Mouse (Mus musculus) heart, embryonic 16.5 days (tissue): ENCODE results near the gene Hpdl. TPM values are rescaled to one million over a fixed set of nuclear protein-coding genes. Genes with fewer than 3 reads are reported as not detected.

Experiments
- ATAC-seq: fragments of 200-750 bp; cut with Nextera tagmentation; replicated peaks from 2 replicates; pipeline ENCODE4 v1.8.0; 2017; ENCODE audit warnings: moderate number of reproducible peaks; ENCODE audit not compliant: insufficient read depth, low FRiP score; ENCODE audit errors: extremely low read depth
- H3K27ac ChIP-seq: fragments of 300-500 bp; sonication (generic); 2 replicates; pipeline ENCODE4 v1.5.1; 2014; ENCODE audit warnings: mild to moderate bottlenecking, low read length, control low read depth, moderate library complexity
- H3K27me3 ChIP-seq: fragments of 300-500 bp; sonication (generic); 2 replicates; pipeline ENCODE4 v1.6.1; 2014; ENCODE audit warnings: low read length, mixed read lengths; ENCODE audit not compliant: control insufficient read depth, insufficient read depth
- H3K36me3 ChIP-seq: fragments of 300-500 bp; sonication (generic); 2 replicates; pipeline ENCODE4 v1.6.1; 2014; ENCODE audit not compliant: control insufficient read depth, insufficient read depth
- H3K4me1 ChIP-seq: fragments of 300-500 bp; sonication (generic); 2 replicates; pipeline ENCODE4 v1.6.1; 2014; ENCODE audit warnings: low read length, mixed read lengths; ENCODE audit not compliant: control insufficient read depth, insufficient read depth
- H3K4me2 ChIP-seq: fragments of 300-500 bp; sonication (generic); 2 replicates; pipeline ENCODE4 v1.6.1; 2014; ENCODE audit warnings: low read depth, mild to moderate bottlenecking, control low read depth, low read length
- H3K4me3 ChIP-seq: fragments of 300-500 bp; sonication (generic); 2 replicates; pipeline ENCODE4 v1.5.1; 2014; ENCODE audit warnings: mild to moderate bottlenecking, control low read depth, low read length
- H3K9ac ChIP-seq: fragments of 300-500 bp; sonication (generic); 2 replicates; pipeline ENCODE4 v1.6.1; 2014; ENCODE audit warnings: low read length, control low read depth
- H3K9me3 ChIP-seq: fragments of 300-500 bp; sonication (generic); replicated peaks from 2 replicates; pipeline ENCODE4 v1.6.1; 2016; ENCODE audit warnings: low read length; ENCODE audit not compliant: control insufficient read depth
- WGBS: fragments of 180-500 bp; shearing (Covaris S2); extraction: QIAGEN DNeasy Blood & Tissue Kit; methylation state at CpG from one replicate; pipeline ENCODE4 v1.1.7; 2014; 5-methylcytosine and 5-hydroxymethylcytosine counted together
- polyA plus RNA-seq: library from polyadenylated mRNA; unstranded; fragments of >200 nt; fragmentation: Nextera tagmentation; extraction: Ambion mirVana; gene quantifications from 2 replicates; pipeline ENCODE4 v1.2.1, GENCODE M21; 2015

Hpdl gene
- polyA plus RNA-seq, 1 experiment from 2014 or later, result 0.95 TPM

- Histone ChIP-seq H3K27me3 (no peaks in the 10 kb centered on the region), H3K4me1 (peaks cover 4% of the 10 kb centered on the region; the same call in 1 of the 2 replicates), H3K4me3 (no peak overlapping the region), H3K4me2 (no peak overlapping the region), H3K27ac (no peak overlapping the region), H3K9me3 (peaks cover 4% of the 10 kb centered on the region; the same call in 1 of the 2 replicates), H3K36me3 (no peaks in the 10 kb centered on the region), H3K9ac (no peak overlapping the region)
- ATAC-seq, result no peak
- 39% methylated on average over 7 of the region's 7 CpGs for WGBS
Measured at GRCm38 (mm10) chr4:116787985-116788760, 33.3 kb downstream of the Hpdl start.

DNA sequence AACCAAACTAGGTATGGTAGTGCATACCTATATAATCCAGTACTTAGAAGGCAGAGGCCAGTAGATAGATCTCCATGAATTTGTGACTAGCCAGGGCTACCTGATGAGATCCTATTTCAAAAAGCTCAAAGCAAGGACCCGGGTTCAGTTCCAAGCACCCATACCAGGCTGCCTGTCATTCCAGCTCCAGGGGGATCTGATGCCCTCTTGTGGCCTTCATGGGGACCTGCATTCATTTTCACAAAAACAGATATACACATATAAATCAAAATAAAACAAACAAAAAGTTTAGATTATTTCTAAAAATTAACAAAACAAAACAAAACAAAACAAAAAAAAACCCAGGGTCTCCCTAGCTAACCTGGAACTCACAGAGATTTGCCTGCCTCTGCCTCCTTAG lies 34.9 kb downstream of the Hpdl start:
- Histone ChIP-seq H3K36me3 (no peaks in the 10 kb centered on the region), H3K4me2 (no peak overlapping the region), H3K27me3 (no peaks in the 10 kb centered on the region), H3K9me3 (peaks cover 4% of the 10 kb centered on the region; the same call in 1 of the 2 replicates), H3K27ac (no peak overlapping the region), H3K4me1 (peaks cover 4% of the 10 kb centered on the region; the same call in 1 of the 2 replicates), H3K4me3 (no peak overlapping the region), H3K9ac (no peak overlapping the region)
- whole genome bisulfite sequencing, result 94% methylated on average over 1 of the region's 1 CpGs
- no peak for ATAC-seq

GRCm38 (mm10) chr4:116782171-116782570 lies 39.3 kb downstream of the Hpdl start:
- WGBS, result 31% methylated on average over 8 of the region's 8 CpGs
- Histone ChIP-seq H3K27ac (no peak overlapping the region), H3K9ac (no peak overlapping the region), H3K36me3 (no peaks in the 10 kb centered on the region), H3K4me3 (no peak overlapping the region), H3K27me3 (no peaks in the 10 kb centered on the region), H3K4me2 (no peak overlapping the region), H3K4me1 (no peaks in the 10 kb centered on the region), H3K9me3 (peaks cover 4% of the 10 kb centered on the region; the same call in 1 of the 2 replicates)
- no peak for ATAC-seq

GRCm38 (mm10) chr4:116781366-116781765 lies 40.1 kb downstream of the Hpdl start:
- no peaks in the 10 kb centered on the region for H3K27me3 ChIP-seq
- H3K9ac ChIP-seq, result no peak overlapping the region
- 46% methylated on average over 2 of the region's 2 CpGs for WGBS
- H3K4me3 ChIP-seq, result no peak overlapping the region
- H3K4me2 ChIP-seq, result no peak overlapping the region
- H3K4me1 ChIP-seq, result no peaks in the 10 kb centered on the region
- no peak overlapping the region for H3K27ac ChIP-seq
- no peak for ATAC-seq
- H3K9me3 ChIP-seq, result peaks cover 1% of the 10 kb centered on the region; the same call in 1 of the 2 replicates
- no peaks in the 10 kb centered on the region for H3K36me3 ChIP-seq

DNA sequence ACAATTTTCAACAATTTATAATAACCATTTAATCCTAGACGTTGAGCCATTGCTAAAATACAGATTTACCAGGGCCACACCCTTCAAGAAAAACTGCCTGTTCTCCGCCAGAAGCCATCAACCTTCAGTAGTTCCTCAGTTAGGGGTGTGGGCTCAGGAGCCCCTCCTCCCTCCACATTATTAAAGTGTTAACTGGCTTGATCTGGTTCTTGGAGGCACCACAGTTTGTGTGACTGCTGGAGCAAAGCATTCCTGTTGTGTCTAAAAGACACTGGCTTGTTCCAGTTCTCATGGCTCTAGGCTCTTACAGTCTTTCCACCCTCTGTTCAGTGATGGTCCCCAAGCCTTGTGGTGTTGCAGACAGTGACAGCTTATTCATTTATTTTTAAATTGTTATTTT lies 41.0 kb downstream of the Hpdl start:
- Histone ChIP-seq H3K9me3 (no peaks in the 10 kb centered on the region), H3K9ac (no peak overlapping the region), H3K4me2 (no peak overlapping the region), H3K4me3 (no peak overlapping the region), H3K27ac (no peak overlapping the region), H3K27me3 (no peaks in the 10 kb centered on the region), H3K36me3 (no peaks in the 10 kb centered on the region), H3K4me1 (no peaks in the 10 kb centered on the region)
- ATAC-seq, result no peak
- 69% methylated on average over 2 of the region's 2 CpGs for WGBS

GRCm38 (mm10) chr4:116777079-116777478 lies 44.4 kb downstream of the Hpdl start:
- H3K27me3 ChIP-seq, result no peaks in the 10 kb centered on the region
- H3K4me3 ChIP-seq, result no peak overlapping the region
- no peak overlapping the region for H3K9ac ChIP-seq
- no peaks in the 10 kb centered on the region for H3K4me1 ChIP-seq
- no peaks in the 10 kb centered on the region for H3K9me3 ChIP-seq
- ATAC-seq, result no peak
- 82% methylated on average over 3 of the region's 3 CpGs for WGBS
- no peak overlapping the region for H3K4me2 ChIP-seq
- no peak overlapping the region for H3K27ac ChIP-seq
- no peaks in the 10 kb centered on the region for H3K36me3 ChIP-seq

GRCm38 (mm10) chr4:116776391-116776790 lies 45.1 kb downstream of the Hpdl start:
- WGBS, result 93% methylated on average over 5 of the region's 5 CpGs
- no peak overlapping the region for H3K9ac ChIP-seq
- H3K27ac ChIP-seq, result no peak overlapping the region
- H3K27me3 ChIP-seq, result no peaks in the 10 kb centered on the region
- no peak overlapping the region for H3K4me3 ChIP-seq
- H3K4me2 ChIP-seq, result no peak overlapping the region
- no peaks in the 10 kb centered on the region for H3K36me3 ChIP-seq
- H3K4me1 ChIP-seq, result no peaks in the 10 kb centered on the region
- no peaks in the 10 kb centered on the region for H3K9me3 ChIP-seq
- ATAC-seq, result no peak

Other genes with a start within 250 kb of the Hpdl start
- gene Ccdc17, start 225.1 kb downstream of the Hpdl start, polyA plus RNA-seq, result 5.2 and 6.1 TPM in 2 replicates
- gene Nasp, start 193.8 kb downstream of the Hpdl start, polyA plus RNA-seq, result 73.8 and 77.5 TPM in 2 replicates
- gene Akr1a1, start 170.0 kb downstream of the Hpdl start, polyA plus RNA-seq, result 580 and 585 TPM in 2 replicates
- 934 and 942 TPM in 2 replicates for gene Prdx1, start 136.2 kb downstream of the Hpdl start, polyA plus RNA-seq
- gene Mmachc, start 113.3 kb downstream of the Hpdl start, polyA plus RNA-seq, result 39.8 and 45.0 TPM in 2 replicates
- gene Ccdc163, start 113.2 kb downstream of the Hpdl start, polyA plus RNA-seq, result 14.8 and 16.0 TPM in 2 replicates
- gene Tesk2, start 100.8 kb downstream of the Hpdl start, polyA plus RNA-seq, result 3.3 and 3.6 TPM in 2 replicates
- 23.4 and 23.5 TPM in 2 replicates for gene Toe1, start 14.1 kb downstream of the Hpdl start, polyA plus RNA-seq
- gene Mutyh, start 14.0 kb downstream of the Hpdl start, polyA plus RNA-seq, result 8.6 and 9.9 TPM in 2 replicates
- 0.39 and 0.42 TPM in 2 replicates for gene Zswim5, start 55.7 kb upstream of the Hpdl start, polyA plus RNA-seq
- 97.1 and 101 TPM in 2 replicates for gene Urod, start 172.7 kb upstream of the Hpdl start, polyA plus RNA-seq
- gene Hectd3, start 173.6 kb upstream of the Hpdl start, polyA plus RNA-seq, result 6.6 and 7.0 TPM in 2 replicates
- 23.6 and 23.8 TPM in 2 replicates for gene Eif2b3, start 197.7 kb upstream of the Hpdl start, polyA plus RNA-seq